21 mouse cellular contexts compared by ENCODE assay signal in genomic region chr8:64461136-64461535, GRCm38 (mm10).
"Had no signal": no experiment of that assay in that cellular context is flagged by ENCODE, and none has a peak within 500 bp of the region (broad histone marks: within the 10 kb centered on the region; RNA-seq: fewer than 3 reads in every experiment).

No protein-coding gene starts in this region.

- H3K4me3 ChIP-seq: heart, embryonic 10.5 days; heart, embryonic 12.5 days; hindbrain, embryonic 13.5 days; kidney, embryonic 15.5 days; left cerebral cortex, adult 2 months; limb, embryonic 13.5 days; limb, embryonic 15.5 days; liver, embryonic 12.5 days had no signal

- H3K27ac ChIP-seq: heart, embryonic 10.5 days; hindbrain, embryonic 13.5 days; hindbrain, postnatal 0 days; kidney, embryonic 15.5 days; kidney, postnatal 0 days; left cerebral cortex, adult 2 months; limb, embryonic 13.5 days; limb, embryonic 15.5 days; liver, embryonic 12.5 days; liver, embryonic 14.5 days had no signal

- H3K4me2 ChIP-seq: heart, embryonic 12.5 days; hindbrain, embryonic 13.5 days; kidney, embryonic 15.5 days; limb, embryonic 13.5 days; limb, embryonic 15.5 days; liver, embryonic 12.5 days had no signal

- H3K9me3 ChIP-seq: heart, embryonic 10.5 days; heart, embryonic 12.5 days; hindbrain, embryonic 13.5 days; kidney, embryonic 15.5 days; limb, embryonic 13.5 days; limb, embryonic 15.5 days; liver, embryonic 12.5 days had no signal

- ATAC-seq: hindbrain, postnatal 0 days; intestine, embryonic 16.5 days; liver, embryonic 12.5 days had no signal

- H3K27me3 ChIP-seq: heart, embryonic 12.5 days; hindbrain, embryonic 13.5 days; kidney, embryonic 15.5 days; limb, embryonic 13.5 days; limb, embryonic 15.5 days; liver, embryonic 12.5 days had no signal

- H3K36me3 ChIP-seq: heart, embryonic 10.5 days; heart, embryonic 12.5 days; hindbrain, embryonic 13.5 days; kidney, embryonic 15.5 days; limb, embryonic 13.5 days; limb, embryonic 15.5 days; liver, embryonic 12.5 days had no signal

- DNase-seq: gastrocnemius, postnatal 14 days; gastrocnemius, postnatal 36 days; heart, adult 18-20 months; heart, postnatal 10 days; kidney, adult 11 months; kidney, adult 2 months; kidney, adult 9 months; kidney, postnatal 14 days; kidney, postnatal 36 days had no signal

- H3K4me1 ChIP-seq: heart, embryonic 10.5 days; heart, embryonic 12.5 days; hindbrain, embryonic 13.5 days; kidney, embryonic 15.5 days; limb, embryonic 13.5 days; limb, embryonic 15.5 days; liver, embryonic 12.5 days had no signal

- H3K9ac ChIP-seq: heart, embryonic 12.5 days; hindbrain, embryonic 13.5 days; kidney, embryonic 15.5 days; limb, embryonic 13.5 days; limb, embryonic 15.5 days; liver, embryonic 12.5 days; liver, embryonic 14.5 days had no signal
